Mouse (Mus musculus) kidney, adult 10 weeks (tissue): Measurements from ENCODE around the gene Mageb3. TPM values are rescaled to one million over a fixed set of nuclear protein-coding genes. Genes with fewer than 3 reads are reported as not detected.

ENCODE experiments used
- polyA plus RNA-seq: library from polyadenylated mRNA; stranded (reverse); fragments of 350-450 nt; fragmentation: Illumina TruSeq; extraction: RNeasy Lipid Tissue Mini Kit (QIAGEN cat#74804); gene quantifications from one replicate; pipeline ENCODE4 v1.2.3, GENCODE M21; 2014; ENCODE audit warnings: low read depth, low replicate concordance

Gene Mageb3
- polyA plus RNA-seq: not detected

DNA sequence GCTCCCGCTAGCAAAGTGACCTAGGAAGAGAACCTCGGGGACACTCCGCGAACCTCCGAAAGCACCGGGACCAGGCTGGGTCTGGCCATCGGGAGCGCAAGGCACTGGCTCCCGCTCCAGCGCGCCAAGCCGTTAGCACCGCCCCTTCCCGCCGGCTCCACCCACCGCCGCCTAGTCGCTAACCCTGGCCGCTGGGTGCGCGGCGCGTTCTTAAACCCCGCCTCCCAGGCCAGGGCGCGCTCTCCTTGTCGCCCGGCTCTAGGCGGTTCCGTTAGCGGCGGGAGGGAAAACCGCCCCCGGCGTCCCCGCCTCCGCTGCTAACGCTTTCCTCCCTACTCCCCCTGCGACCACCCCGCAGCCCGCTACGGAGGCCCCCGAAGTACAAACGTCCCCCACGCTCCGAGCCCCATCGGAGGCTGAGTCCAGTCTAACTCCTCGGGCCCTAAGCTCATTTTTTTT is at the start of gene Mageb3, which contains the start of gene Ctdspl2:
Gene Mageb3, minus strand, starts transcription at position 328 of the 459 bp plus-strand sequence.
Gene Ctdspl2, plus strand, starts transcription at position 237 of the 459 bp plus-strand sequence.

Other genes with a start within 250 kb of the Mageb3 start
- gene Frmd5, start 149.0 kb downstream of the Mageb3 start, polyA plus RNA-seq: not detected
- gene Casc4, start 89.1 kb downstream of the Mageb3 start, polyA plus RNA-seq: 182 TPM
- 41.4 TPM for gene Ctdspl2, start 91 bp downstream of the Mageb3 start, polyA plus RNA-seq
- 68.8 TPM for gene Eif3j1, start 72.5 kb upstream of the Mageb3 start, polyA plus RNA-seq
- 7.3 TPM for gene Spg11, start 162.3 kb upstream of the Mageb3 start, polyA plus RNA-seq
- gene B2m, start 191.6 kb upstream of the Mageb3 start, polyA plus RNA-seq: 1,651 TPM
- gene Trim69, start 204.6 kb upstream of the Mageb3 start, polyA plus RNA-seq: not detected
- gene Patl2, start 230.1 kb upstream of the Mageb3 start, polyA plus RNA-seq: not detected
- not detected for gene Terb2, start 230.2 kb upstream of the Mageb3 start, polyA plus RNA-seq